Mouse (Mus musculus): ENCODE results near the gene Krcc1. TPM values are rescaled to one million over a fixed set of nuclear protein-coding genes. Genes with fewer than 3 reads are reported as not detected.

The Krcc1 gene
- polyA plus RNA-seq, 1 experiment: 4.2 TPM

GRCm38 (mm10) chr6:71236506-71236905 lies 35.0 kb upstream of the Krcc1 start:
- no peak for DNase-seq (ENCODE audit: low read depth in 1 of 2, low spot score in 2 of 2)
- Histone ChIP-seq H3K4me1 (ENCODE audit: control insufficient read depth, insufficient read depth, insufficient read length) (no peaks in the 10 kb centered on the region), H3K36me3 (ENCODE audit: control insufficient read depth, insufficient read depth, low read length) (no peaks in the 10 kb centered on the region), H3K27me3 (ENCODE audit: control insufficient read depth, insufficient read depth, low read length) (no peaks in the 10 kb centered on the region), H3K4me3 (ENCODE audit: extremely low read depth, insufficient read depth, insufficient read length) (no peak overlapping the region), H3K27ac (ENCODE audit: insufficient read depth, low read length) (no peak overlapping the region)
- 88% methylated on average over 6 of the region's 6 CpGs for WGBS
- no peak for TF ChIP-seq POLR2A (IDR thresholded peaks at IDR 0.05; ENCODE audit: low read depth, low read length)
- TF ChIP-seq CTCF (IDR thresholded peaks at IDR 0.05; ENCODE audit: extremely low read depth, insufficient read depth, insufficient read length, insufficient replicate concordance): no peak

GRCm38 (mm10) chr6:71237031-71237431 lies 34.4 kb upstream of the Krcc1 start:
- TF ChIP-seq POLR2A (IDR thresholded peaks at IDR 0.05; ENCODE audit: low read depth, low read length): no peak
- TF ChIP-seq CTCF (IDR thresholded peaks at IDR 0.05; ENCODE audit: extremely low read depth, insufficient read depth, insufficient read length, insufficient replicate concordance): no peak
- 85% methylated on average over 6 of the region's 6 CpGs for WGBS
- H3K27me3 ChIP-seq (ENCODE audit: control insufficient read depth, insufficient read depth, low read length): no peaks in the 10 kb centered on the region
- no peak overlapping the region for H3K27ac ChIP-seq (ENCODE audit: insufficient read depth, low read length)
- no peak overlapping the region for H3K4me3 ChIP-seq (ENCODE audit: extremely low read depth, insufficient read depth, insufficient read length)
- DNase-seq (ENCODE audit: low read depth in 1 of 2, low spot score in 2 of 2): no peak
- H3K36me3 ChIP-seq (ENCODE audit: control insufficient read depth, insufficient read depth, low read length): no peaks in the 10 kb centered on the region
- H3K4me1 ChIP-seq (ENCODE audit: control insufficient read depth, insufficient read depth, insufficient read length): no peaks in the 10 kb centered on the region

- Histone ChIP-seq H3K27me3 (ENCODE audit: control insufficient read depth, insufficient read depth, low read length) (no peaks in the 10 kb centered on the region), H3K4me3 (ENCODE audit: extremely low read depth, insufficient read depth, insufficient read length) (no peak overlapping the region), H3K4me1 (ENCODE audit: control insufficient read depth, insufficient read depth, insufficient read length) (no peaks in the 10 kb centered on the region), H3K27ac (ENCODE audit: insufficient read depth, low read length) (no peak overlapping the region), H3K36me3 (ENCODE audit: control insufficient read depth, insufficient read depth, low read length) (no peaks in the 10 kb centered on the region)
- no peak for DNase-seq (ENCODE audit: low read depth in 1 of 2, low spot score in 2 of 2)
- TF ChIP-seq POLR2A (IDR thresholded peaks at IDR 0.05; ENCODE audit: low read depth, low read length): no peak
- TF ChIP-seq CTCF (IDR thresholded peaks at IDR 0.05; ENCODE audit: extremely low read depth, insufficient read depth, insufficient read length, insufficient replicate concordance): no peak
- WGBS: 92% methylated on average over 26 of the region's 26 CpGs
These were observed 32.3 kb upstream of the Krcc1 start for GRCm38 (mm10) chr6:71239069-71239750.

GRCm38 (mm10) chr6:71240831-71241230 lies 30.6 kb upstream of the Krcc1 start:
- TF ChIP-seq CTCF (IDR thresholded peaks at IDR 0.05; ENCODE audit: extremely low read depth, insufficient read depth, insufficient read length, insufficient replicate concordance) (no peak), POLR2A (IDR thresholded peaks at IDR 0.05; ENCODE audit: low read depth, low read length) (no peak)
- H3K36me3 ChIP-seq (ENCODE audit: control insufficient read depth, insufficient read depth, low read length): no peaks in the 10 kb centered on the region
- no peak for DNase-seq (ENCODE audit: low read depth in 1 of 2, low spot score in 2 of 2)
- H3K4me3 ChIP-seq (ENCODE audit: extremely low read depth, insufficient read depth, insufficient read length): no peak overlapping the region
- no peaks in the 10 kb centered on the region for H3K27me3 ChIP-seq (ENCODE audit: control insufficient read depth, insufficient read depth, low read length)
- WGBS: 85% methylated on average over 7 of the region's 7 CpGs
- no peak overlapping the region for H3K27ac ChIP-seq (ENCODE audit: insufficient read depth, low read length)
- H3K4me1 ChIP-seq (ENCODE audit: control insufficient read depth, insufficient read depth, insufficient read length): no peaks in the 10 kb centered on the region

- no peak overlapping the region for H3K4me3 ChIP-seq (ENCODE audit: extremely low read depth, insufficient read depth, insufficient read length)
- TF ChIP-seq POLR2A (IDR thresholded peaks at IDR 0.05; ENCODE audit: low read depth, low read length) (no peak), CTCF (IDR thresholded peaks at IDR 0.05; ENCODE audit: extremely low read depth, insufficient read depth, insufficient read length, insufficient replicate concordance) (no peak)
- no peaks in the 10 kb centered on the region for H3K36me3 ChIP-seq (ENCODE audit: control insufficient read depth, insufficient read depth, low read length)
- H3K27ac ChIP-seq (ENCODE audit: insufficient read depth, low read length): no peak overlapping the region
- H3K27me3 ChIP-seq (ENCODE audit: control insufficient read depth, insufficient read depth, low read length): no peaks in the 10 kb centered on the region
- WGBS: 97% methylated on average over 1 of the region's 1 CpGs
- DNase-seq (ENCODE audit: low read depth in 1 of 2, low spot score in 2 of 2): no peak
- H3K4me1 ChIP-seq (ENCODE audit: control insufficient read depth, insufficient read depth, insufficient read length): no peaks in the 10 kb centered on the region
These were observed 28.7 kb upstream of the Krcc1 start for GRCm38 (mm10) chr6:71242811-71243210.

GRCm38 (mm10) chr6:71243258-71243657 lies 28.2 kb upstream of the Krcc1 start:
- Histone ChIP-seq H3K27me3 (ENCODE audit: control insufficient read depth, insufficient read depth, low read length) (no peaks in the 10 kb centered on the region), H3K4me1 (ENCODE audit: control insufficient read depth, insufficient read depth, insufficient read length) (no peaks in the 10 kb centered on the region), H3K4me3 (ENCODE audit: extremely low read depth, insufficient read depth, insufficient read length) (no peak overlapping the region), H3K36me3 (ENCODE audit: control insufficient read depth, insufficient read depth, low read length) (no peaks in the 10 kb centered on the region), H3K27ac (ENCODE audit: insufficient read depth, low read length) (no peak overlapping the region)
- no peak for TF ChIP-seq CTCF (IDR thresholded peaks at IDR 0.05; ENCODE audit: extremely low read depth, insufficient read depth, insufficient read length, insufficient replicate concordance)
- TF ChIP-seq POLR2A (IDR thresholded peaks at IDR 0.05; ENCODE audit: low read depth, low read length): no peak
- WGBS: 88% methylated on average over 3 of the region's 3 CpGs
- DNase-seq (ENCODE audit: low read depth in 1 of 2, low spot score in 2 of 2): no peak

- H3K27ac ChIP-seq (ENCODE audit: insufficient read depth, low read length): no peak overlapping the region
- WGBS: 90% methylated on average over 1 of the region's 1 CpGs
These were observed 23.1 kb upstream of the Krcc1 start for GRCm38 (mm10) chr6:71248420-71248819.

More at GRCm38 (mm10) chr6:71248420-71248819, 23.1 kb upstream of the Krcc1 start:
- TF ChIP-seq POLR2A (IDR thresholded peaks at IDR 0.05; ENCODE audit: low read depth, low read length) (no peak), CTCF (IDR thresholded peaks at IDR 0.05; ENCODE audit: extremely low read depth, insufficient read depth, insufficient read length, insufficient replicate concordance) (no peak)
- Histone ChIP-seq H3K4me1 (ENCODE audit: control insufficient read depth, insufficient read depth, insufficient read length) (no peaks in the 10 kb centered on the region), H3K4me3 (ENCODE audit: extremely low read depth, insufficient read depth, insufficient read length) (no peak overlapping the region), H3K27me3 (ENCODE audit: control insufficient read depth, insufficient read depth, low read length) (no peaks in the 10 kb centered on the region), H3K36me3 (ENCODE audit: control insufficient read depth, insufficient read depth, low read length) (no peaks in the 10 kb centered on the region)
- DNase-seq (ENCODE audit: low read depth in 1 of 2, low spot score in 2 of 2): no peak
